Mouse (Mus musculus) lung, postnatal 10 days (tissue): Measurements from ENCODE around the gene Stk35.
"Not testable (repeated sequence)": the region's sequence is repeated elsewhere in the genome, so short reads cannot be mapped to it uniquely, and the experiment has no call there.

Experiments
- DNase-seq: peaks from one replicate; pipeline ENCODE4 v3.0.0; 2021

The Stk35 gene

GRCm38 (mm10) chr2:129836921-129837320 is 36.6 kb downstream of the Stk35 start:
- no peak for DNase-seq

- DNase-seq, result no peak
Measured at GRCm38 (mm10) chr2:129838321-129838720, 38.0 kb downstream of the Stk35 start.

GRCm38 (mm10) chr2:129845826-129846225 is 45.5 kb downstream of the Stk35 start:
- DNase-seq, result peak; percentile 28

GRCm38 (mm10) chr2:129846501-129846900 is 46.2 kb downstream of the Stk35 start:
- no peak for DNase-seq

DNA sequence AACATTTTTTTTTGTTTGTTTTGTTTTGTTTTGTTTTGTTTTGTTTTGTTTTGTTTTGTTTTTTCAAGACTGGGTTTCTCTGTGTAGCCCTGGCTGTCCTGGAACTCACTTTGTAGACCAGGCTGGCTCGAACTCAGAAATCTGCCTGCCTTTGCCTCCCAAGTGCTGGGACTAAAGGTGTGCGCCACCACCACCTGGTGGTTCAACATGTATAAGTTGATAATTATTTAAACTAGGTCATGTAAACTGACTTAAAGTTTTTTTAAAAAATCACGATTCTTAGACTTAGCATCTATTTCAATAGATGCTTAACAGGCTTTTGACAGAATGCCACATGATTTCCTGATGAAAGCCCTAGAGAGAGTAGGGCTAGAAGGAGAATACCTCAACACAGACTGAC is 48.8 kb downstream of the Stk35 start:
- not testable (repeated sequence) for DNase-seq

- DNase-seq, result no peak
Measured at GRCm38 (mm10) chr2:129851512-129851911, 51.2 kb downstream of the Stk35 start.

DNA sequence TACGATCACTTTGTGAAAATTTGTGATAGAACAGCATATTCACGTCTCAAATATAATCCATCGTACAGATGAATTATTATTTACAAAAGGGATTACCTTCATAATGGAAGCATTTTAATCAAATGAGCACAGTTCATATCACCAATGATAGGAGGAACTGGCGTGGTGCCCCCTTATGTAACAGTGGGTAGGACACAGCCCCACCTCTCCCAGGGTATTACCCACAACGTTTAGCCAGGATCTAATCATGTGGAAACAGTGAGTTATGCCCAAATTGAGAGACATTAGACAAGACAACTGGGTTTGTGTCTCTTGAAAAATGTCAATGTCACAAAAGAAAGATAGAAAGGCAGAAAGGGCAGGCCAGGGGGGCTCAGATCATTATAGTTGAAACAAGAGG is 62.9 kb downstream of the Stk35 start:
- no peak for DNase-seq

DNA sequence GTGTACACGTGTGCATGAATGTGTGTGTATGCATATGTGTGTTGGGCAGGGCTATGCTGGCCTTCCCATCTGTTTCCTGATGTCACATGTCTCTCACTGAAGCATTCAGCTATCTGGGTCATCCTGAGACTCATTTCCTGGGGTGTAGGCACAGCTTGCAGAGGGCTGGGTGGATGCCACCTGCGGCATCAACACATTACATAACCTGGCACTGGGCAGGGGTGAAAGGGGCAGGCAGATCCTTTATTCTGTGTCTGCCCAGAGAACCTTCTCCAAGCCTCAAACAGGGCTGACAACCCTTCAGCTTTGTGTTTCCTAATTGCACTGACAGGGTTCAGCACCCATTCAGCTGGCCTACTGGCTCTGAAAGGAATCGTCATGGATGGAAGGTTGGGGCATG is 64.6 kb downstream of the Stk35 start:
- DNase-seq, result no peak

- no peak for DNase-seq
Measured at GRCm38 (mm10) chr2:129869151-129869550, 68.8 kb downstream of the Stk35 start.

DNA sequence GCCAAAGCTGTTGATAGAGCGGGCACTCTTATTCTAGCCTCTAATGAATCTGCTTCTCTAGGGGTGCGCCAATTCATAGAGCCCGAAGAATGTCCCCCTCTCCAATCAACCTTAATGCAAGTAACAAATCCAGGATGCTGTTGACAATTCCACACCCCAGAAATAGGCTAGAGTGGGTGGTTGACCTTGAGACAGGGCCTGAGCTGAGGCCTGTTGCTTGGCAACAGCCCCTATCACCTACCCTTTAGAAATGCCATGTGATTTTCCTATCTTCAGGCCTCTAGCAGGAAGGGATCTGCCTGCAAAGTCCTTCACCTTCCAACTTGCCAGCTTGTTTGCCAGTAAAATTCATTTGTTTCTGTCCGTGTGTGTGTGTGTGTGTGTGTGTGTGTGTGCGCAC is 70.9 kb downstream of the Stk35 start:
- DNase-seq, result no peak

- DNase-seq, result no peak
Measured at GRCm38 (mm10) chr2:129872071-129872470, 71.8 kb downstream of the Stk35 start.

- peak; percentile 85 for DNase-seq
Measured at GRCm38 (mm10) chr2:129873489-129873888, 73.2 kb downstream of the Stk35 start.

GRCm38 (mm10) chr2:129874084-129874483 is 73.8 kb downstream of the Stk35 start:
- no peak for DNase-seq

- no peak for DNase-seq
Measured at GRCm38 (mm10) chr2:129874509-129875095, 74.3 kb downstream of the Stk35 start.

GRCm38 (mm10) chr2:129876935-129877334 is 76.6 kb downstream of the Stk35 start:
- DNase-seq, result no peak

DNA sequence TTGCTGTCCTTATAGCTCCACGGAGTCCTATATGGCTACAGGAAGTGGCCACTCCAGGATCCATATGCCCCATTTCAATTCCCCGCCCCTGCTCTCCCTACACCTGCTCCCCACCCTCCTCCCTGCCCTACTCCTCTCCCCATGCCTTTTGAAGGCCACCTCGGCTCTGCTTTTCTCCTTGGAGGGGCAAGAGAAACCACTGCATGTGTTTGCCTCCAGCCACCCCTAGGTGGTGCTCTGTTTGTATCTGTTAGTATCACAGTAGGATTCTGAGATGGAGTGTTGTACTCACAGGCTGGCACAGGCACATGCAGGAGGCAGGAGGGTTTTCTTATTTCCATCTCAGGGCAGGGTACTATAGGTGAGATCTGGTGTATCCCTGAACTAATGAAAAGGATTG is 79.5 kb downstream of the Stk35 start:
- peak; percentile 60 for DNase-seq

DNA sequence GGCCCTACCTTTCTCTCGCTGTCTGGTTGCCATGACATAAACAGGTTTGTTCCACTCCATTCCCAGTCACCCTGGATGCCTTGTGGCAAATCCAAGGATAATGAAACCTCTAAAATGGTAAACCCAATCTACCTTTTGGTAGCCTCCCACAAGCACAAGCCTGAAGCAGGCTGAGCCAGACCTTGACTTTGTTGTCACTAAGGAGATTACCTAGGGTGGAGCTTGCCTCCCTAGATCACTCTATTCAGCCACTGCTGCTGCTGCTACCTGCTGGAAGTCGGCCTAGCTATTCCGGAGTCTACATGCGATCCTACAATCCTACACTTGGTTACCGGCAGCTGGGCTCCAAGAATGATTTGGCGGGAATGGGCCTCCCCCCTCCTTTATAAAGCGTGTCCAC is 79.9 kb downstream of the Stk35 start:
- no peak for DNase-seq

- DNase-seq, result no peak
Measured at GRCm38 (mm10) chr2:129881886-129882285, 81.6 kb downstream of the Stk35 start.
